Mouse (Mus musculus) cerebellum, adult (tissue): ENCODE measurements at regions not wholly inside any gene's neighbourhood (a gene's known extent, or its start where the extent isn't known, plus 50 kb on each side); places are given as distances from the start of the nearest gene placed in this dataset.
A peak's percentile ranks its signal among the peaks of the same experiment; 100 is the strongest.

Experiments
- ATAC-seq: cut with Nextera tagmentation; 2 replicates; pipeline ENCODE4 v1.9.2; 2017; ENCODE audit warnings: mild to moderate bottlenecking, moderate library complexity, mixed read lengths; ENCODE audit not compliant: insufficient number of reproducible peaks, low FRiP score, low TSS enrichment

GRCm38 (mm10) chr1:143065493-143065892 is 575.0 kb upstream of the B3galt2 start:
- ATAC-seq, result no peak

- ATAC-seq, result no peak
These were observed 568.6 kb upstream of the B3galt2 start for GRCm38 (mm10) chr1:143071781-143072382.

- no peak for ATAC-seq
These were observed 565.5 kb upstream of the B3galt2 start for GRCm38 (mm10) chr1:143074999-143075398.

GRCm38 (mm10) chr1:143080441-143080840 is 560.0 kb upstream of the B3galt2 start:
- no peak for ATAC-seq

- no peak for ATAC-seq
These were observed 543.6 kb upstream of the B3galt2 start for GRCm38 (mm10) chr1:143096904-143097303.

- ATAC-seq, result no peak
These were observed 542.2 kb upstream of the B3galt2 start for GRCm38 (mm10) chr1:143098307-143098706.

- no peak for ATAC-seq
These were observed 518.3 kb upstream of the B3galt2 start for GRCm38 (mm10) chr1:143122185-143122584.

- no peak for ATAC-seq
These were observed 510.2 kb upstream of the B3galt2 start for GRCm38 (mm10) chr1:143130257-143130656.

GRCm38 (mm10) chr1:143132806-143133205 is 507.7 kb upstream of the B3galt2 start:
- no peak for ATAC-seq

- ATAC-seq, result no peak
These were observed 495.1 kb upstream of the B3galt2 start for GRCm38 (mm10) chr1:143145111-143145984.

- peak; percentile 49; the same call in 1 of the 2 replicates for ATAC-seq
These were observed 469.2 kb upstream of the B3galt2 start for GRCm38 (mm10) chr1:143171286-143171685.

GRCm38 (mm10) chr1:143173836-143174235 is 466.6 kb upstream of the B3galt2 start:
- ATAC-seq, result no peak

GRCm38 (mm10) chr1:143192167-143192793 is 448.2 kb upstream of the B3galt2 start:
- no peak for ATAC-seq

GRCm38 (mm10) chr1:143200213-143200889 is 440.1 kb upstream of the B3galt2 start:
- ATAC-seq, result peak; percentile 93

GRCm38 (mm10) chr1:143200971-143201370 is 439.5 kb upstream of the B3galt2 start:
- no peak for ATAC-seq

GRCm38 (mm10) chr1:143202182-143202581 is 438.3 kb upstream of the B3galt2 start:
- ATAC-seq, result no peak

GRCm38 (mm10) chr1:143204070-143204469 is 436.4 kb upstream of the B3galt2 start:
- ATAC-seq, result no peak

GRCm38 (mm10) chr1:143206995-143207394 is 433.5 kb upstream of the B3galt2 start:
- ATAC-seq, result no peak

- no peak for ATAC-seq
These were observed 432.9 kb upstream of the B3galt2 start for GRCm38 (mm10) chr1:143207399-143208065.

- ATAC-seq, result no peak
These were observed 423.1 kb upstream of the B3galt2 start for GRCm38 (mm10) chr1:143217401-143217800.
